Comparison of ENCODE assay signal across 8 mouse cellular contexts in the genomic region with DNA sequence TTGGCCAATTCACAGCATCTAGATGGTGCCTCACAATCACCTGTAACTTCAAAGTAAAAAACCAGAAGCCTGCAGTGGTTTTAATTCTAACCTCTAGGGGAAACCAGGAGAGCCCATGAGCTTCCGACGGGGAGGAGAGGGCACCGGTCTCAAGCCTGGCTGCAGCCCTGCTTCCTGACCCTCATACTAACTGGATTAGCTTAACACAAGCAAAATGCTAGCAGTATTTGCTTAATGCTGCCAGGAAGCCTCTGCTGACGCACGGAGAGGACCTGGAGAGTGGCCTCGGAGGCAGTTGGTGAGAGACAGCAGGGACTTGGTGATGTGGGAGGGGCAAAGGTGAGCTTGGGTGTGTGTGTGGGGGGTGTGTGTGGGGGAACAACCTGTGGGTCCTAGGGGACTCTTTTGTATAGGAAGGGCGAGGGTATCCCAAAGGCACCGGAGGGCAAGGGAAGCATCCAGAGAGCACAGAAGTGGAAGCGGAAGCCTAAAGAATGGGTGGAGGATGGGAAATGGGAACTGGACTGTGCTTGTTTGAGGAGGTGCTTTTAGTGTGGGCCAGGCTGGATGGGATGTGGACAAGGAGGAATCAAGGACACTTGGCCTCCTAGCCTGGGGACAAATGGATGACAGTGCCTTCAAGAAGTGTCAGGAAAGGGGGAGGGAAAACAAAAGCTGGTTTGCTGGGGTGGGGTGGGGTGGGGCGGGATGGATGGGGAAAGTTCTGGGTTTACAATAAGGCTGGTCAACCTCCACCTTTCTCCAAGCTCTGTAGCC. TPM values are rescaled to one million over a fixed set of nuclear protein-coding genes. Genes with fewer than 3 reads are reported as not detected.
DNase-seq lines count a peak whose midpoint lies in the region; ATAC-seq and TF ChIP-seq lines count a peak whose summit lies in the region.

A gene (plus strand): TSS at position 141 of the 777 bp plus-strand sequence.

- no peaks in the 10 kb centered on the region for H3K9me3 ChIP-seq in intestine, embryonic 14.5 days (ENCODE audit: control insufficient read depth, low read length)

- H3K9ac ChIP-seq in intestine, embryonic 14.5 days (ENCODE audit: low read length), result no peak within 1 kb of the TSS

- no peaks in the 10 kb centered on the region for H3K27me3 ChIP-seq in cerebellum, adult 2 months (ENCODE audit: control insufficient read depth, insufficient read depth, low read length)
- no peaks in the 10 kb centered on the region for H3K27me3 ChIP-seq in testis, adult 2 months (ENCODE audit: control insufficient read depth, insufficient read depth, low read length)
- no peaks in the 10 kb centered on the region for H3K27me3 ChIP-seq in intestine, embryonic 14.5 days (replicated peaks; ENCODE audit: control insufficient read depth, insufficient read depth, low read length)

- no peak for DNase-seq in cerebellum, adult 2 months
- DNase-seq in cerebellum, adult 8-10 months, result no peak
- DNase-seq in testis, postnatal 14 days (ENCODE audit: low spot score), result no peak
- DNase-seq in intestine, embryonic 14.5 days (ENCODE audit: low spot score), result no peak
- no peak for DNase-seq in spleen, adult 18-20 months
- no peak for DNase-seq in gastrocnemius, adult 2 months

- no peak within 1 kb of the TSS for H3K4me2 ChIP-seq in intestine, embryonic 14.5 days (ENCODE audit: low read length)

- H3K36me3 ChIP-seq in testis, adult 2 months (ENCODE audit: control insufficient read depth, insufficient read depth, low read length), result no peaks in the 10 kb centered on the region
- no peaks in the 10 kb centered on the region for H3K36me3 ChIP-seq in intestine, embryonic 14.5 days (ENCODE audit: control insufficient read depth, insufficient read depth, low read length)

- no peak for TF ChIP-seq POLR2A in cerebellum, adult 2 months (IDR thresholded peaks at IDR 0.05; ENCODE audit: borderline replicate concordance, insufficient read depth, low read length)
- TF ChIP-seq POLR2A in testis, adult 2 months (IDR thresholded peaks at IDR 0.05; ENCODE audit: control insufficient read depth, low read depth, low read length), result no peak

- no peaks in the 10 kb centered on the region for H3K4me1 ChIP-seq in cerebellum, adult 2 months (ENCODE audit: control insufficient read depth, insufficient read depth, low read length)
- H3K4me1 ChIP-seq in testis, adult 2 months (ENCODE audit: control insufficient read depth, insufficient read depth, low read length), result peaks cover 10% of the 10 kb centered on the region
- 0 out of 2 replicates have a peak, but pooled peaks cover under 1% of the 10 kb centered on the region for H3K4me1 ChIP-seq in intestine, embryonic 14.5 days (replicated peaks; ENCODE audit: control insufficient read depth, insufficient read depth, low read length)

- 63% methylated on average over 10 of the region's 10 CpGs for WGBS in cerebellum, adult 2 months
- 52% methylated on average over 10 of the region's 10 CpGs for WGBS in intestine, embryonic 14.5 days

- H3K27ac ChIP-seq in cerebellum, adult 2 months (ENCODE audit: insufficient read depth, low read length), result no peak within 1 kb of the TSS
- no peak within 1 kb of the TSS for H3K27ac ChIP-seq in testis, adult 2 months (ENCODE audit: control insufficient read depth, insufficient read depth, low read depth, low read length)
- H3K27ac ChIP-seq in intestine, embryonic 14.5 days (ENCODE audit: low read depth), result no peak within 1 kb of the TSS
- H3K27ac ChIP-seq in gastrocnemius, adult 2 months, result no peak within 1 kb of the TSS

- H3K4me3 ChIP-seq in cerebellum, adult 2 months (replicated peaks; ENCODE audit: insufficient read depth, low read depth, low read length), result no peak within 1 kb of the TSS
- H3K4me3 ChIP-seq in testis, adult 2 months (ENCODE audit: control insufficient read depth, low read depth, low read length), result peak within 1 kb of the TSS; percentile 50
- no peak within 1 kb of the TSS for H3K4me3 ChIP-seq in intestine, embryonic 14.5 days (ENCODE audit: low read depth, low read length)
- no peak within 1 kb of the TSS for H3K4me3 ChIP-seq in gastrocnemius, adult 2 months

- no peak for ATAC-seq in intestine, embryonic 14.5 days (replicated peaks; ENCODE audit: low FRiP score, low TSS enrichment, low read depth)
- ATAC-seq in megakaryocyte progenitor cell, adult 5-6 weeks (replicated peaks; ENCODE audit: poor library complexity), result no peak

- TF ChIP-seq CTCF in cerebellum, adult 2 months (IDR thresholded peaks at IDR 0.05; ENCODE audit: borderline replicate concordance, insufficient read depth, low read depth, low read length), result no peak
- no peak for TF ChIP-seq CTCF in testis, adult 2 months (IDR thresholded peaks at IDR 0.05; ENCODE audit: control insufficient read depth, insufficient read depth, insufficient replicate concordance, low read depth, low read length)
- no peak for TF ChIP-seq CTCF in gastrocnemius, adult 2 months (IDR thresholded peaks at IDR 0.05)

- intact Hi-C loops in gastrocnemius, adult 2 months (cut with DNase I), result loop anchor here (5.0 kb wide), 1 partner anchor 33 kb away; no protein-coding TSS in a partner anchor

RNA-seq across cellular contexts. Expression of the gene that starts here (rescaled TPM):
- polyA plus RNA-seq in cerebellum, adult 2 months (2012; rRNA removed), result 68.7 and 71.0 TPM in 2 replicates
- polyA plus RNA-seq in testis, adult 2 months (2012; rRNA removed), result 21.0 and 23.1 TPM in 2 replicates
- polyA plus RNA-seq in intestine, embryonic 14.5 days (2014; fragmentation: Nextera tagmentation; extraction: Ambion mirVana), result 60.1 and 63.7 TPM in 2 replicates
- 14.7 and 14.8 TPM in 2 replicates for total RNA-seq in megakaryocyte progenitor cell, adult 5-6 weeks (2015)
- 18.8 and 25.3 TPM in 2 replicates for total RNA-seq in megakaryocyte progenitor cell, adult 5-6 weeks (2017)
- 10 to 100 TPM in 1 of 2 experiments, 1 to 10 TPM in 1; 6.3 to 11.1 TPM for total RNA-seq in gastrocnemius, adult 2 months (2021)
